Mouse (Mus musculus): ENCODE results near the gene Cxcl5. TPM values are rescaled to one million over a fixed set of nuclear protein-coding genes. Genes with fewer than 3 reads are reported as not detected.

The Cxcl5 gene
- polyA plus RNA-seq (2012; fragmentation: generic; extraction: Trizol), result 0.06 TPM

GRCm38 (mm10) chr5:90759077-90760065, at the start of gene Cxcl5:
TSS of gene Cxcl5 (plus strand) at chr5:90759360.
- peak within 1 kb of the TSS; percentile 76 for H3K4me2 ChIP-seq (ENCODE audit: low read depth)
- H3K79me2 ChIP-seq (ENCODE audit: control insufficient read depth, insufficient read depth), result no peaks in the 10 kb centered on the region
- TF ChIP-seq MYOD1 (IDR thresholded peaks at IDR 0.05; ENCODE audit: control insufficient read depth in 1 of 3, insufficient read length in 2 of 3, low read depth in 2 of 3), result no peak
- peak; percentile 13 for TF ChIP-seq POLR2A (IDR thresholded peaks at IDR 0.05; ENCODE audit: insufficient read length, low read depth)
- no peak for TF ChIP-seq MAX (IDR thresholded peaks at IDR 0.05; ENCODE audit: low read depth)
- peak within 1 kb of the TSS; percentile 15 for H3K4me3 ChIP-seq
- no peaks in the 10 kb centered on the region for H3K36me3 ChIP-seq (ENCODE audit: control insufficient read depth, insufficient read depth)
- no peaks in the 10 kb centered on the region for H3K27me3 ChIP-seq (ENCODE audit: control insufficient read depth, insufficient read depth, insufficient read length)
- H3ac ChIP-seq (ENCODE audit: control insufficient read depth, insufficient read length), result no peak within 1 kb of the TSS

GRCm38 (mm10) chr5:90711409-90711808, 47.8 kb upstream of the Cxcl5 start:
- TF ChIP-seq TCF3 (IDR thresholded peaks at IDR 0.05; ENCODE audit: insufficient read length, low read depth) (no peak), MYOD1 (IDR thresholded peaks at IDR 0.05; ENCODE audit: control insufficient read depth in 1 of 3, insufficient read length in 2 of 3, low read depth in 2 of 3) (peak in 2 of 3 experiments; percentile 64 to 69)
- Histone ChIP-seq H3K27me3 (ENCODE audit: control insufficient read depth, insufficient read depth, insufficient read length) (no peaks in the 10 kb centered on the region), H3ac (ENCODE audit: control insufficient read depth, insufficient read length) (no peak overlapping the region), H3K4me2 (ENCODE audit: low read depth) (no peak overlapping the region), H3K4me3 (no peak overlapping the region), H3K36me3 (ENCODE audit: control insufficient read depth, insufficient read depth) (no peaks in the 10 kb centered on the region), H3K79me2 (ENCODE audit: control insufficient read depth, insufficient read depth) (no peaks in the 10 kb centered on the region)

- Histone ChIP-seq H3K4me3 (no peak overlapping the region), H3ac (ENCODE audit: control insufficient read depth, insufficient read length) (no peak overlapping the region), H3K36me3 (ENCODE audit: control insufficient read depth, insufficient read depth) (no peaks in the 10 kb centered on the region), H3K79me2 (ENCODE audit: control insufficient read depth, insufficient read depth) (no peaks in the 10 kb centered on the region), H3K4me2 (ENCODE audit: low read depth) (no peak overlapping the region), H3K27me3 (ENCODE audit: control insufficient read depth, insufficient read depth, insufficient read length) (no peaks in the 10 kb centered on the region)
- TF ChIP-seq CEBPB (IDR thresholded peaks at IDR 0.05; ENCODE audit: insufficient read depth, poor library complexity, severe bottlenecking) (no peak), TCF3 (IDR thresholded peaks at IDR 0.05; ENCODE audit: insufficient read length, low read depth) (no peak), REST (IDR thresholded peaks at IDR 0.05; ENCODE audit: insufficient read depth, insufficient read length) (no peak), MYOG (IDR thresholded peaks at IDR 0.05; ENCODE audit: control insufficient read depth in 1 of 3, insufficient read depth in 1 of 3, insufficient read length in 2 of 3, low read depth in 2 of 3) (no peak), USF1 (IDR thresholded peaks at IDR 0.05; ENCODE audit: low read depth) (no peak), TCF12 (IDR thresholded peaks at IDR 0.05; ENCODE audit: insufficient read depth, poor library complexity, severe bottlenecking) (no peak), POLR2A (IDR thresholded peaks at IDR 0.05; ENCODE audit: insufficient read length, low read depth) (no peak), POLR2AphosphoS2 (IDR thresholded peaks at IDR 0.05; ENCODE audit: insufficient read length, low read depth) (no peak), MYOD1 (IDR thresholded peaks at IDR 0.05; ENCODE audit: control insufficient read depth in 1 of 3, insufficient read length in 2 of 3, low read depth in 2 of 3) (no peak), MAX (IDR thresholded peaks at IDR 0.05; ENCODE audit: low read depth) (no peak)
Measured at GRCm38 (mm10) chr5:90717937-90718336, 41.2 kb upstream of the Cxcl5 start.

- no peak for TF ChIP-seq POLR2AphosphoS2 (IDR thresholded peaks at IDR 0.05; ENCODE audit: insufficient read length, low read depth)
- TF ChIP-seq REST (IDR thresholded peaks at IDR 0.05; ENCODE audit: insufficient read depth, insufficient read length), result no peak
- TF ChIP-seq MYOD1 (IDR thresholded peaks at IDR 0.05; ENCODE audit: control insufficient read depth in 1 of 3, insufficient read length in 2 of 3, low read depth in 2 of 3), result no peak
- no peak for TF ChIP-seq MYOG (IDR thresholded peaks at IDR 0.05; ENCODE audit: control insufficient read depth in 1 of 3, insufficient read depth in 1 of 3, insufficient read length in 2 of 3, low read depth in 2 of 3)
- TF ChIP-seq POLR2A (IDR thresholded peaks at IDR 0.05; ENCODE audit: insufficient read length, low read depth), result no peak
- TF ChIP-seq TCF3 (IDR thresholded peaks at IDR 0.05; ENCODE audit: insufficient read length, low read depth), result no peak
- TF ChIP-seq E2F4 (IDR thresholded peaks at IDR 0.05; ENCODE audit: insufficient read depth), result no peak
- no peak for TF ChIP-seq CEBPB (IDR thresholded peaks at IDR 0.05; ENCODE audit: insufficient read depth, poor library complexity, severe bottlenecking)
- TF ChIP-seq MAX (IDR thresholded peaks at IDR 0.05; ENCODE audit: low read depth), result no peak
- no peak for TF ChIP-seq TCF12 (IDR thresholded peaks at IDR 0.05; ENCODE audit: insufficient read depth, poor library complexity, severe bottlenecking)
- TF ChIP-seq USF1 (IDR thresholded peaks at IDR 0.05; ENCODE audit: low read depth), result no peak
- TF ChIP-seq SRF (IDR thresholded peaks at IDR 0.05; ENCODE audit: control insufficient read depth, insufficient read length, low read depth), result no peak
- H3K27me3 ChIP-seq (ENCODE audit: control insufficient read depth, insufficient read depth, insufficient read length), result no peaks in the 10 kb centered on the region
- no peak overlapping the region for H3ac ChIP-seq (ENCODE audit: control insufficient read depth, insufficient read length)
- H3K79me2 ChIP-seq (ENCODE audit: control insufficient read depth, insufficient read depth), result no peaks in the 10 kb centered on the region
- H3K36me3 ChIP-seq (ENCODE audit: control insufficient read depth, insufficient read depth), result no peaks in the 10 kb centered on the region
- H3K4me2 ChIP-seq (ENCODE audit: low read depth), result no peak overlapping the region
- no peak overlapping the region for H3K4me3 ChIP-seq
Measured at GRCm38 (mm10) chr5:90722656-90723055, 36.5 kb upstream of the Cxcl5 start.

GRCm38 (mm10) chr5:90728254-90728653, 30.9 kb upstream of the Cxcl5 start:
- no peaks in the 10 kb centered on the region for H3K79me2 ChIP-seq (ENCODE audit: control insufficient read depth, insufficient read depth)
- no peaks in the 10 kb centered on the region for H3K36me3 ChIP-seq (ENCODE audit: control insufficient read depth, insufficient read depth)
- H3K27me3 ChIP-seq (ENCODE audit: control insufficient read depth, insufficient read depth, insufficient read length), result no peaks in the 10 kb centered on the region

More at GRCm38 (mm10) chr5:90728254-90728653, 30.9 kb upstream of the Cxcl5 start:
- Histone ChIP-seq H3K4me2 (ENCODE audit: low read depth) (no peak overlapping the region), H3K4me3 (no peak overlapping the region), H3ac (ENCODE audit: control insufficient read depth, insufficient read length) (no peak overlapping the region)
- TF ChIP-seq MAX (IDR thresholded peaks at IDR 0.05; ENCODE audit: low read depth) (no peak), POLR2A (IDR thresholded peaks at IDR 0.05; ENCODE audit: insufficient read length, low read depth) (no peak)
